Comparison of ENCODE assay signal across 28 mouse cellular contexts in genomic region chr17:66523396-66523795, GRCm38 (mm10).
"Had no signal": no experiment of that assay in that cellular context is flagged by ENCODE, and none has a peak within 500 bp of the region (broad histone marks: within the 10 kb centered on the region; RNA-seq: fewer than 3 reads in every experiment).

No protein-coding gene starts in this region.

- H3K9ac ChIP-seq: heart, embryonic 12.5 days; hindbrain, embryonic 12.5 days; hindbrain, embryonic 14.5 days; intestine, embryonic 15.5 days; kidney, embryonic 15.5 days; limb, embryonic 13.5 days; limb, embryonic 15.5 days; liver, embryonic 12.5 days; liver, embryonic 14.5 days had no signal

- H3K9me3 ChIP-seq: heart, embryonic 10.5 days; heart, embryonic 12.5 days; hindbrain, embryonic 10.5 days; hindbrain, embryonic 12.5 days; intestine, embryonic 15.5 days; kidney, embryonic 15.5 days; limb, embryonic 13.5 days; limb, embryonic 15.5 days; liver, embryonic 12.5 days had no signal

- H3K27me3 ChIP-seq: heart, embryonic 12.5 days; hindbrain, embryonic 12.5 days; intestine, embryonic 15.5 days; kidney, embryonic 15.5 days; limb, embryonic 13.5 days; limb, embryonic 15.5 days; liver, embryonic 12.5 days had no signal

- H3K4me3 ChIP-seq: gastrocnemius, adult 2 months; heart, adult 2 months; heart, embryonic 10.5 days; heart, embryonic 12.5 days; hindbrain, embryonic 10.5 days; hindbrain, embryonic 12.5 days; intestine, embryonic 15.5 days; kidney, embryonic 15.5 days; limb, embryonic 13.5 days; limb, embryonic 15.5 days; liver, embryonic 12.5 days had no signal

- ATAC-seq: hindbrain, embryonic 16.5 days; inflammation-experienced regulatory T-cells, adult 6 months; intestine, embryonic 15.5 days; liver, embryonic 12.5 days had no signal

- H3K4me2 ChIP-seq: heart, embryonic 12.5 days; hindbrain, embryonic 12.5 days; hindbrain, embryonic 14.5 days; intestine, embryonic 15.5 days; kidney, embryonic 15.5 days; limb, embryonic 13.5 days; limb, embryonic 15.5 days; liver, embryonic 12.5 days had no signal

- H3K36me3 ChIP-seq: heart, embryonic 10.5 days; heart, embryonic 12.5 days; hindbrain, embryonic 10.5 days; hindbrain, embryonic 12.5 days; intestine, embryonic 15.5 days; kidney, embryonic 15.5 days; limb, embryonic 13.5 days; limb, embryonic 15.5 days; liver, embryonic 12.5 days had no signal

- DNase-seq: gastrocnemius, adult 2 months; gastrocnemius, postnatal 10 days; gastrocnemius, postnatal 25 days; heart, adult 2 months; heart, postnatal 10 days; heart, postnatal 4 days; kidney, adult 11 months; kidney, adult 2 months; kidney, adult 9 months; kidney, postnatal 14 days; kidney, postnatal 36 days; layer of hippocampus, adult 9-11 months; layer of hippocampus, postnatal 36 days; left cerebral cortex, postnatal 4 days had no signal

- H3K27ac ChIP-seq: gastrocnemius, adult 2 months; heart, adult 2 months; heart, embryonic 10.5 days; hindbrain, embryonic 10.5 days; hindbrain, embryonic 12.5 days; hindbrain, embryonic 14.5 days; intestine, embryonic 15.5 days; kidney, embryonic 15.5 days; kidney, postnatal 0 days; limb, embryonic 13.5 days; limb, embryonic 15.5 days; liver, embryonic 12.5 days; liver, embryonic 14.5 days had no signal
